Mouse (Mus musculus) right cerebral cortex, postnatal 4 days (tissue): ENCODE data around the gene Mapkap1.

Experiments used
- DNase-seq: peaks from one replicate; pipeline ENCODE4 v3.0.0-alpha.2; 2022

Mapkap1 gene

GRCm38 (mm10) chr2:34406601-34407464, at the start of gene Mapkap1:
TSS of gene Mapkap1 (plus strand) at chr2:34406771.
- DNase-seq, result peak; percentile 97

- DNase-seq, result no peak
These were observed 42.9 kb upstream of the Mapkap1 start for GRCm38 (mm10) chr2:34363678-34364077.

GRCm38 (mm10) chr2:34367024-34367423, 39.5 kb upstream of the Mapkap1 start:
- no peak for DNase-seq

- no peak for DNase-seq
These were observed 38.2 kb upstream of the Mapkap1 start for GRCm38 (mm10) chr2:34368396-34368795.

- no peak for DNase-seq
These were observed 36.2 kb upstream of the Mapkap1 start for GRCm38 (mm10) chr2:34370349-34370724.

- DNase-seq, result peak; percentile 28
These were observed 35.7 kb upstream of the Mapkap1 start for GRCm38 (mm10) chr2:34370725-34371440.

- peak; percentile 57 for DNase-seq
These were observed 34.9 kb upstream of the Mapkap1 start for GRCm38 (mm10) chr2:34371441-34372304.

- peak; percentile 92 for DNase-seq
These were observed 34.0 kb upstream of the Mapkap1 start, which contains the start of gene Pbx3 for GRCm38 (mm10) chr2:34372305-34373301. TSS of gene Pbx3 (minus strand) at chr2:34373142.

- no peak for DNase-seq
These were observed 32.7 kb upstream of the Mapkap1 start for GRCm38 (mm10) chr2:34373886-34374285.

- DNase-seq, result no peak
These were observed 32.2 kb upstream of the Mapkap1 start for GRCm38 (mm10) chr2:34374349-34374748.

GRCm38 (mm10) chr2:34378930-34379329, 27.6 kb upstream of the Mapkap1 start:
- no peak for DNase-seq

- no peak for DNase-seq
These were observed 7.0 kb upstream of the Mapkap1 start for GRCm38 (mm10) chr2:34399535-34399934.

- DNase-seq, result no peak
These were observed 1.0 kb downstream of the Mapkap1 start for GRCm38 (mm10) chr2:34407596-34407995.

- DNase-seq, result no peak
These were observed 1.8 kb downstream of the Mapkap1 start for GRCm38 (mm10) chr2:34408341-34408740.

GRCm38 (mm10) chr2:34409741-34410340, 3.3 kb downstream of the Mapkap1 start:
- DNase-seq, result no peak

- DNase-seq, result no peak
These were observed 13.7 kb downstream of the Mapkap1 start for GRCm38 (mm10) chr2:34420256-34420655.

- DNase-seq, result no peak
These were observed 17.6 kb downstream of the Mapkap1 start for GRCm38 (mm10) chr2:34424186-34424585.

- DNase-seq, result no peak
These were observed 19.1 kb downstream of the Mapkap1 start for GRCm38 (mm10) chr2:34425573-34426223.

GRCm38 (mm10) chr2:34430663-34431062, 24.1 kb downstream of the Mapkap1 start:
- no peak for DNase-seq

- no peak for DNase-seq
These were observed 25.3 kb downstream of the Mapkap1 start for GRCm38 (mm10) chr2:34431701-34432372.
